Mouse (Mus musculus): ENCODE data around the gene Ngb.

DNA sequence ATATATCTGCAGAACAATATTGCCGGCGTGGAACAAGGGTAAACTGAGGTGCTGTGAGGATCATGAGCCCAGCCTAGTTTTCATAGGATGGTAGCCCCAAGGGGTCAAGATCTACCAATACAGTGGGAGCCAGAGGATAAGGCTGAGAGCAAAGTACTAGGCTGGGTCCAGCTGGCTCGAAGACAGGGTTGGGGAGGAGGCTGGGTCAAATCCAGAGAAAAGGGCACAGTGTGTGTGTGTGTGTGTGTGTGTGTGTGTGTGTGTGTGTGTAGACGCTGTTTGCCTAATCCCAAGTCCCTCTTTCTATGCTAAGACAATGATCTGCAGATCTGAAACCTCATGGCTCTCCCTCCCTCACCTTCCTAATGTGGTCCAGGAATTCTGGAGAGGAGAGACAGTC is 2.0 kb downstream of the Ngb start:
- TF ChIP-seq EP300 (IDR thresholded peaks at IDR 0.05; ENCODE audit: low read depth) (no peak), CTCF (IDR thresholded peaks at IDR 0.05; ENCODE audit: low read depth) (no peak)
